Mouse (Mus musculus) ES-E14 (cell line): ENCODE results near the gene Fosb.

Experiments
- ZC3H11A ChIP-seq: IDR thresholded peaks from 2 replicates; pipeline ENCODE4 v1.6.1; 2012; ENCODE audit warnings: low read depth, mild to moderate bottlenecking, inconsistent platforms, low read length, borderline replicate concordance
- ZNF384 ChIP-seq: IDR thresholded peaks from 2 replicates; pipeline ENCODE4 v1.6.1; 2012; ENCODE audit warnings: low read depth, low read length, inconsistent platforms

DNA sequence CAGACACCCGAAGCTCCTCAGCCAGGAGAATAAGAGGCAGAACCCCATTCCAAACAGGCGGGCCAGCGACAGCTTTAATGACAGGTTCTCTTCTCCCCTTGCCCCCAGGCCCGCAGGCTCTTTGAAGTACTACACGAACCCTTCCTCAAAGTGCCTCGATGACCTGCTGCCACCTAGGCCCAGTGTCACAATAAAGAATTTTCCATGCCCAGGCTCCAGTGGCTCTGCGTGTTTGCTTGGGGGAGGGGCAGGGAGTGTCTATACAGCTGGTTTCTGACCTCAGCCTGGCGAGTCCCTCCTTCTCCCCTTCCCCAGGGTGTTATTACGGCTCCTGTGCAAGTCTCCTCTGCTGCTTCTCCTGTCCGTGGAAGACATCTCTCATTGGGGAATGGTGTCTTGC is 46.5 kb upstream of the Fosb start:
- TF ChIP-seq ZC3H11A (no peak), ZNF384 (no peak)
